In genomic region chr1:44042555-44042915, GRCm38 (mm10) we compare ENCODE assay signal across 9 mouse cellular contexts. TPM values are rescaled to one million over a fixed set of nuclear protein-coding genes. Genes with fewer than 3 reads are reported as not detected.
DNase-seq lines count a peak whose midpoint lies in the region; ATAC-seq and TF ChIP-seq lines count a peak whose summit lies in the region.
"Had no signal": no experiment of that assay in that cellular context is flagged by ENCODE, and none has a peak within 500 bp of the region (broad histone marks: within the 10 kb centered on the region; RNA-seq: fewer than 3 reads in every experiment).

No protein-coding gene starts in this region.

- H3K4me1 ChIP-seq in heart, postnatal 0 days (ENCODE audit: control insufficient read depth, insufficient read depth): no peaks in the 10 kb centered on the region
- H3K4me1 ChIP-seq in hindbrain, embryonic 14.5 days (replicated peaks; ENCODE audit: control insufficient read depth, insufficient read depth, low read length): 0 out of 2 replicates have a peak, but pooled peaks cover 3% of the 10 kb centered on the region
- peaks cover 4% of the 10 kb centered on the region; the same call in 1 of the 2 replicates for H3K4me1 ChIP-seq in midbrain, embryonic 13.5 days (replicated peaks)

- no peak for DNase-seq in heart, postnatal 0 days (ENCODE audit: low spot score)
- no peak for DNase-seq in heart, adult 8-10 months (ENCODE audit: low spot score)
- peak; percentile 1 for DNase-seq in brain, embryonic 18.5 days (ENCODE audit: low read depth, low spot score)
- DNase-seq in hindbrain, embryonic 14.5 days (ENCODE audit: low spot score): peak; percentile 25
- no peak for DNase-seq in urinary bladder, postnatal 4 days (ENCODE audit: low spot score in 2 of 2)
- no peak for DNase-seq in spleen, postnatal 4 days (ENCODE audit: low spot score in 2 of 2)
- no peak for DNase-seq in layer of hippocampus, postnatal 25 days (ENCODE audit: extremely low spot score in 1 of 2, low spot score in 1 of 2)

- no peaks in the 10 kb centered on the region for H3K36me3 ChIP-seq in heart, postnatal 0 days (replicated peaks; ENCODE audit: control insufficient read depth, insufficient read depth, low read length)
- no peaks in the 10 kb centered on the region for H3K36me3 ChIP-seq in hindbrain, embryonic 14.5 days (replicated peaks; ENCODE audit: control insufficient read depth, insufficient read depth)
- no peaks in the 10 kb centered on the region for H3K36me3 ChIP-seq in midbrain, embryonic 13.5 days
- H3K36me3 ChIP-seq: G1E had no signal

- peak overlapping the region; percentile 64 for H3K4me3 ChIP-seq in heart, postnatal 0 days (ENCODE audit: low read depth, low read length)
- H3K4me3 ChIP-seq in hindbrain, embryonic 14.5 days (replicated peaks; ENCODE audit: low read length): peak overlapping the region; percentile 40
- H3K4me3 ChIP-seq in midbrain, embryonic 13.5 days (replicated peaks): peak overlapping the region; percentile 46

- H3K27me3 ChIP-seq in heart, postnatal 0 days (ENCODE audit: control insufficient read depth, insufficient read depth, low read length): no peaks in the 10 kb centered on the region
- H3K27me3 ChIP-seq in hindbrain, embryonic 14.5 days (ENCODE audit: control insufficient read depth, insufficient read depth, low read length): no peaks in the 10 kb centered on the region
- no peaks in the 10 kb centered on the region for H3K27me3 ChIP-seq in midbrain, embryonic 13.5 days

- WGBS in heart, postnatal 0 days: 2% methylated on average over 6 of the region's 6 CpGs
- WGBS in hindbrain, embryonic 14.5 days: 4% methylated on average over 6 of the region's 6 CpGs
- WGBS in midbrain, embryonic 13.5 days: 3% methylated on average over 6 of the region's 6 CpGs

- peak; percentile 30; the same call in 1 of the 2 replicates for ATAC-seq in heart, postnatal 0 days (ENCODE audit: insufficient read depth, low read depth)
- ATAC-seq in hindbrain, embryonic 14.5 days (ENCODE audit: low FRiP score): peak; percentile 75
- ATAC-seq in midbrain, embryonic 13.5 days: peak; percentile 86

- H3K9me3 ChIP-seq in heart, postnatal 0 days (replicated peaks; ENCODE audit: control insufficient read depth, low read length): no peaks in the 10 kb centered on the region
- H3K9me3 ChIP-seq in hindbrain, embryonic 14.5 days (ENCODE audit: control insufficient read depth, low read length): no peaks in the 10 kb centered on the region
- H3K9me3 ChIP-seq in midbrain, embryonic 13.5 days: no peaks in the 10 kb centered on the region
- H3K9me3 ChIP-seq: G1E had no signal

- TF ChIP-seq CTCF in heart, postnatal 0 days (IDR thresholded peaks at IDR 0.05; ENCODE audit: low read depth): no peak

- peak overlapping the region; percentile 62 for H3K9ac ChIP-seq in heart, postnatal 0 days (replicated peaks; ENCODE audit: low read depth, low read length)
- H3K9ac ChIP-seq in hindbrain, embryonic 14.5 days: peak overlapping the region; percentile 63
- peak overlapping the region; percentile 65 for H3K9ac ChIP-seq in midbrain, embryonic 13.5 days (replicated peaks)

- H3K4me2 ChIP-seq in heart, postnatal 0 days (ENCODE audit: low read depth, low read length): peak overlapping the region; percentile 87
- peak overlapping the region; percentile 76 for H3K4me2 ChIP-seq in hindbrain, embryonic 14.5 days (replicated peaks)
- H3K4me2 ChIP-seq in midbrain, embryonic 13.5 days (replicated peaks): peak overlapping the region; percentile 72

- H3K27ac ChIP-seq in heart, postnatal 0 days (ENCODE audit: low read depth): no peak overlapping the region
- no peak overlapping the region for H3K27ac ChIP-seq in hindbrain, embryonic 14.5 days
- H3K27ac ChIP-seq in midbrain, embryonic 13.5 days: peak overlapping the region; percentile 19; the same call in 1 of the 2 replicates

- no peak for TF ChIP-seq EP300 in heart, postnatal 0 days (IDR thresholded peaks at IDR 0.05; ENCODE audit: low read depth)

RNA-seq across cellular contexts. Expression of gene Gm8251, which starts 19.2 kb away (rescaled TPM):
- not detected in 2 replicates for total RNA-seq in heart, postnatal 0 days (2014; rRNA removed; ENCODE audit: low replicate concordance)
- not detected in 2 replicates for polyA plus RNA-seq in heart, postnatal 0 days (2015; fragmentation: Nextera tagmentation; extraction: Ambion mirVana)
- not detected for total RNA-seq in heart, adult 8-10 months (2022)
- polyA plus RNA-seq in hindbrain, embryonic 14.5 days (2014; fragmentation: Nextera tagmentation; extraction: Ambion mirVana): 0.07 TPM in 1 of 2 replicates, not detected in the other
- polyA plus RNA-seq in midbrain, embryonic 13.5 days (2015; fragmentation: Nextera tagmentation; extraction: Ambion mirVana): 0.11 and 0.14 TPM in 2 replicates
- not detected for total RNA-seq in layer of hippocampus, postnatal 25 days (2021)

RNA-seq across cellular contexts. Expression of gene Mettl21c, which starts 22.7 kb away (rescaled TPM):
- not detected in 2 replicates for total RNA-seq in heart, postnatal 0 days (2014; rRNA removed; ENCODE audit: low replicate concordance)
- polyA plus RNA-seq in heart, postnatal 0 days (2015; fragmentation: Nextera tagmentation; extraction: Ambion mirVana): 0.29 and 0.40 TPM in 2 replicates
- total RNA-seq in heart, adult 8-10 months (2022): not detected
- 1.9 and 2.2 TPM in 2 replicates for polyA plus RNA-seq in hindbrain, embryonic 14.5 days (2014; fragmentation: Nextera tagmentation; extraction: Ambion mirVana)
- 1.3 and 1.4 TPM in 2 replicates for polyA plus RNA-seq in midbrain, embryonic 13.5 days (2015; fragmentation: Nextera tagmentation; extraction: Ambion mirVana)
- total RNA-seq in layer of hippocampus, postnatal 25 days (2021): under 1 TPM in 1 of 2 experiments, not detected in 1; 0.22 TPM
- polyA plus RNA-seq: G1E had no signal

RNA-seq across cellular contexts. Expression of gene Tex30, which starts 59.7 kb away (rescaled TPM):
- total RNA-seq in heart, postnatal 0 days (2014; rRNA removed; ENCODE audit: low replicate concordance): 17.7 and 54.1 TPM in 2 replicates
- 35.5 and 42.7 TPM in 2 replicates for polyA plus RNA-seq in heart, postnatal 0 days (2015; fragmentation: Nextera tagmentation; extraction: Ambion mirVana)
- total RNA-seq in heart, adult 8-10 months (2022): 10 to 100 TPM in 1 of 4 experiments, 1 to 10 TPM in 3; 6.2 to 10.1 (median 6.9) TPM
- 42.7 and 43.0 TPM in 2 replicates for polyA plus RNA-seq in hindbrain, embryonic 14.5 days (2014; fragmentation: Nextera tagmentation; extraction: Ambion mirVana)
- 62.3 and 66.8 TPM in 2 replicates for polyA plus RNA-seq in midbrain, embryonic 13.5 days (2015; fragmentation: Nextera tagmentation; extraction: Ambion mirVana)
- total RNA-seq in layer of hippocampus, postnatal 25 days (2021): 1 to 10 TPM; 7.3 to 9.9 TPM

Comparison
In these comparisons a context has a peak if more than half of its experiments do, and no peak if none do; other contexts are left out.
1. ATAC-seq: peak in every context shown above with its lines; median percentile 86 in midbrain, embryonic 13.5 days; 75 in hindbrain, embryonic 14.5 days; 30 in heart, postnatal 0 days.
2. DNase-seq: peak in brain, embryonic 18.5 days (single experiment) and hindbrain, embryonic 14.5 days (single experiment); none in heart, postnatal 0 days (single experiment), heart, adult 8-10 months (single experiment), urinary bladder, postnatal 4 days (0 of 2), spleen, postnatal 4 days (0 of 2) and layer of hippocampus, postnatal 25 days (0 of 2).
3. Peak in every context shown above with its lines, with median percentiles within 50 percentile points of each other: H3K4me2 ChIP-seq, H3K4me3 ChIP-seq and H3K9ac ChIP-seq.